Mouse (Mus musculus) ES-Bruce4 (cell line): ENCODE data around the gene Ptgds.

Experiments
- CTCF ChIP-seq: IDR thresholded peaks from one replicate; pipeline ENCODE4 v1.8.1; 2011; ENCODE audit warnings: low read depth, low read length
- EP300 ChIP-seq: IDR thresholded peaks from 2 replicates; pipeline ENCODE4 v1.6.1; 2011; ENCODE audit warnings: low read depth, low read length; ENCODE audit not compliant: insufficient read depth
- POLR2A ChIP-seq: IDR thresholded peaks from one replicate; pipeline ENCODE4 v1.8.1; 2011; ENCODE audit warnings: low read length; ENCODE audit not compliant: insufficient read depth

DNA sequence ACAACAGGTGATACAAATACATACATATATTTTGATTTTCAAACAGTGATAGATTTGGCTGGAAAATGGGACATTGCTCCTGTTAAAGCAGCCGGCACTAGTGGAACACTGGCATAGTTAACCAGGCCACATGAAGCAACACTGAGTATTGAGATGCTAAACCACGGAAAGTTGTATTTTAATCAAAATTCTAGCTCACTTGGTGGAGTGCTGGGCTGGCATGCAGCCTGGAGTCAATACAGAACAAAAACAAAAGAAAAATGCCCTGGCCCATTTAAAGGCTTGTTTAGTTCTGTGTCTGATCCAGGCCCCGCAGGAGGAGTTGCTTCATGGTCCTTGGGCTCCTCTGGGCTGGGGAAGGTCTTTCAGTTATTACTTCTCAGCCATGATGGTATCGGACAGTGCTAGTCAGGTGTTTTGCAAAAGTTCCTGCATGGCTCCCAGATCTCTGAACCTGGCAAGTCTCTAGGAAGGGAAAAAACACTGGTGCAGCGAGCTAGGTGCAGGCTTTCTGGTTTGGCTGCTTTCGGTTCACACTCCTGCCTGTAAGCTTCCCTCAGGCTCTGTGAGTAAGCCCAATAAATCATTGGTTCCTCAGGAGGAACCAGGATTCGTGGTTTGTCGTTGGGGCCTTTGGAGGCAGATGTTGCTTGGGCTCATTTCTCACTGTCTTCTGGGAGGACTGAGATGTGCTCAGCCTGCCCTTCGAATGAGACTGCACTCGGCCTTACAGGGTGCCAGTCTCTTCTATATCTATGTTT lies 9.9 kb upstream of the Ptgds start:
- TF ChIP-seq CTCF, result no peak
- no peak for TF ChIP-seq POLR2A
- TF ChIP-seq EP300, result no peak
